Mouse (Mus musculus) thymus, adult 2 months (tissue): Measurements from ENCODE around the gene Dph5.

ENCODE experiments used
- CTCF ChIP-seq: fragments of 200-500 bp; IDR thresholded peaks from 2 replicates; pipeline ENCODE4 v1.5.1; 2012; ENCODE audit warnings: mild to moderate bottlenecking, control low read depth, low read length, moderate library complexity, borderline replicate concordance; ENCODE audit not compliant: control insufficient read depth, poor library complexity, insufficient read depth; ENCODE audit errors: extremely low read depth
- POLR2A ChIP-seq: fragments of 200-500 bp; IDR thresholded peaks from 2 replicates; pipeline ENCODE4 v1.6.1; 2012; ENCODE audit warnings: mild to moderate bottlenecking, low read length, control low read depth, moderate library complexity; ENCODE audit not compliant: control insufficient read depth, poor library complexity, insufficient read depth; ENCODE audit errors: extremely low read depth

DNA sequence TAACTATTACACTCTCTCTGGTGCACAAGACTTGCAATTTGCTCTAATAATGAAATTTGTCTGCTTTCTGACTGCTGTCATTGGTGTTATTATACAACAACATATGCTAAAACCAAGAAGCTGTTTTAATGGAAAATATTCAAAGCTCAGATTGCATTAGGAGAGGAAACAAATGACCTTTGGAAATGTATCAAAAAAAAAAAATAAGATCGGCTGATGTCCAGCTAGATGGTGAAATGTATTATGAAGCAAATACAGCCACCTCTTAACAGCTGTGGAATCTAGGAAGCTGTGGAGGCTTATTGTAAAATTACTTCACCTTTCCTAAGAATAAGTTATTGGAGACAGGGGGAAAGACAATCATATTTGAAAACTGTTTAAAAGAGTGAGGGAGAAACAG lies 3.6 kb upstream of the Dph5 start:
- no peak for TF ChIP-seq CTCF
- TF ChIP-seq POLR2A = no peak
